24 mouse cellular contexts compared by ENCODE assay signal in the genomic region with DNA sequence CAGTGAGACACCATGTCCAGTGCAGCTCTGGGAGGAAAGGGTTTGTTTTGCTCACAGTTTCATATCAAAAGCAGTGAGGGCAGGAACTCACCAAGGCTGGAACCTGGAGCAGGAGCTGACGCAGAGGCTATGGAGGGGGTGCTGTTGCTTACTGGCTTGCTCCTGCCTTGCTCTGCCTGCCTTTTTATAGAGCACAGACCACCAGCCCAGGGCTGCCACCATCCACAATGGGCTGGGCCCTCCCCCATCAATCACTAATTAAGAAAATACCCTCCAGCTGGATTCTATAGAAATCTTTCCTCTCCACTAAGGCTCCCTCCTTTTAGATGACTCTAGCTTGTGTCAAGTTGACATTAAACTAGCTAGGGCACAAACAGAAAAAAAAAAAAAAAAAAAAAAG. TPM values are rescaled to one million over a fixed set of nuclear protein-coding genes. Genes with fewer than 3 reads are reported as not detected.
DNase-seq lines count a peak whose midpoint lies in the region; ATAC-seq lines count a peak whose summit lies in the region.
"Had no signal": no experiment of that assay in that cellular context is flagged by ENCODE, and none has a peak within 500 bp of the region (broad histone marks: within the 10 kb centered on the region; RNA-seq: fewer than 3 reads in every experiment).

No protein-coding gene starts in this region.

- no peaks in the 10 kb centered on the region for H3K27me3 ChIP-seq in hindbrain, embryonic 10.5 days (ENCODE audit: insufficient read depth, poor library complexity, severe bottlenecking)
- no peaks in the 10 kb centered on the region for H3K27me3 ChIP-seq in hindbrain, embryonic 11.5 days (ENCODE audit: control insufficient read depth, insufficient read depth, low read length)
- peaks cover 9% of the 10 kb centered on the region; the same call in 1 of the 2 replicates for H3K27me3 ChIP-seq in forebrain, embryonic 14.5 days (replicated peaks; ENCODE audit: control insufficient read depth, insufficient read depth, low read length)
- H3K27me3 ChIP-seq: embryonic facial prominence, embryonic 15.5 days; heart, embryonic 13.5 days; intestine, embryonic 15.5 days had no signal

- H3K4me2 ChIP-seq in hindbrain, embryonic 11.5 days (replicated peaks; ENCODE audit: low read depth, low read length): no peak overlapping the region
- H3K4me2 ChIP-seq in forebrain, embryonic 14.5 days (ENCODE audit: low read length): no peak overlapping the region
- H3K4me2 ChIP-seq: embryonic facial prominence, embryonic 15.5 days; heart, embryonic 13.5 days; hindbrain, embryonic 14.5 days; intestine, embryonic 15.5 days had no signal

- 18% methylated on average over 1 of the region's 1 CpGs for whole genome bisulfite sequencing in hindbrain, embryonic 10.5 days
- 15% methylated on average over 1 of the region's 1 CpGs for WGBS in hindbrain, embryonic 11.5 days
- WGBS in forebrain, embryonic 14.5 days: 4% methylated on average over 1 of the region's 1 CpGs

- ATAC-seq in hindbrain, embryonic 11.5 days (ENCODE audit: low FRiP score): no peak
- no peak; the same call in 1 of the 2 replicates for ATAC-seq in forebrain, embryonic 14.5 days
- ATAC-seq: CD4-positive, CD25-positive, alpha-beta regulatory T cell, adult 4 months; intestine, embryonic 15.5 days had no signal

- no peak overlapping the region for H3K9ac ChIP-seq in hindbrain, embryonic 11.5 days (ENCODE audit: low read depth, low read length)
- H3K9ac ChIP-seq in forebrain, embryonic 14.5 days (ENCODE audit: low read length): no peak overlapping the region
- H3K9ac ChIP-seq: embryonic facial prominence, embryonic 15.5 days; heart, embryonic 13.5 days; hindbrain, embryonic 14.5 days; intestine, embryonic 15.5 days had no signal

- H3K36me3 ChIP-seq in hindbrain, embryonic 10.5 days: no peaks in the 10 kb centered on the region
- H3K36me3 ChIP-seq in hindbrain, embryonic 11.5 days (ENCODE audit: control insufficient read depth, insufficient read depth, low read length): no peaks in the 10 kb centered on the region
- no peaks in the 10 kb centered on the region for H3K36me3 ChIP-seq in forebrain, embryonic 14.5 days (ENCODE audit: control insufficient read depth, insufficient read depth, low read length)
- H3K36me3 ChIP-seq: embryonic facial prominence, embryonic 15.5 days; G1E; heart, embryonic 13.5 days; intestine, embryonic 15.5 days had no signal

- no peaks in the 10 kb centered on the region for H3K9me3 ChIP-seq in hindbrain, embryonic 10.5 days
- H3K9me3 ChIP-seq in hindbrain, embryonic 11.5 days (ENCODE audit: control insufficient read depth, low read length): no peaks in the 10 kb centered on the region
- H3K9me3 ChIP-seq in forebrain, embryonic 14.5 days (replicated peaks; ENCODE audit: control insufficient read depth, low read length): no peaks in the 10 kb centered on the region
- H3K9me3 ChIP-seq: embryonic facial prominence, embryonic 15.5 days; heart, embryonic 13.5 days; intestine, embryonic 15.5 days had no signal

- H3K27ac ChIP-seq in hindbrain, embryonic 10.5 days: no peak overlapping the region
- H3K27ac ChIP-seq in hindbrain, embryonic 11.5 days (ENCODE audit: low read depth, low read length): no peak overlapping the region
- no peak overlapping the region for H3K27ac ChIP-seq in forebrain, embryonic 14.5 days (ENCODE audit: low read depth, low read length)
- H3K27ac ChIP-seq: embryonic facial prominence, embryonic 15.5 days; heart, embryonic 13.5 days; hindbrain, embryonic 14.5 days; intestine, embryonic 15.5 days had no signal

- DNase-seq in embryo, embryonic 10.5 days (ENCODE audit: low spot score): peak; percentile 35
- DNase-seq in embryo, embryonic 10 days (ENCODE audit: low spot score): no peak
- DNase-seq in hindbrain, embryonic 10.5 days (ENCODE audit: low spot score): peak; percentile 23
- DNase-seq in hindbrain, embryonic 11.5 days (ENCODE audit: low spot score): no peak
- DNase-seq in embryo, embryonic 9.5 days (ENCODE audit: extremely low spot score): peak; percentile 17
- DNase-seq in forebrain, embryonic 14.5 days (ENCODE audit: low spot score): peak; percentile 36
- DNase-seq in ovary, postnatal 36 days (ENCODE audit: low spot score): no peak
- no peak for DNase-seq in layer of hippocampus, postnatal 25 days (ENCODE audit: extremely low spot score in 1 of 2, low spot score in 1 of 2)
- DNase-seq: adrenal gland, adult 8-10 months; B cell, adult 2 months; cerebellum, adult 11-12 months; cerebellum, adult 9-10 months; cerebellum, postnatal 25 days; gastrocnemius, postnatal 36 days; heart, adult 11 months; heart, postnatal 4 days; kidney, adult 18-20 months had no signal

- H3K4me1 ChIP-seq in hindbrain, embryonic 10.5 days (replicated peaks): peaks cover 8% of the 10 kb centered on the region
- no peaks in the 10 kb centered on the region for H3K4me1 ChIP-seq in hindbrain, embryonic 11.5 days (replicated peaks; ENCODE audit: control insufficient read depth, insufficient read depth, low read length)
- H3K4me1 ChIP-seq in forebrain, embryonic 14.5 days (ENCODE audit: control insufficient read depth, insufficient read depth, low read length): no peaks in the 10 kb centered on the region
- H3K4me1 ChIP-seq: embryonic facial prominence, embryonic 15.5 days; heart, embryonic 13.5 days; intestine, embryonic 15.5 days had no signal

- H3K4me3 ChIP-seq in hindbrain, embryonic 10.5 days: no peak overlapping the region
- no peak overlapping the region for H3K4me3 ChIP-seq in hindbrain, embryonic 11.5 days (ENCODE audit: low read depth, low read length)
- no peak overlapping the region for H3K4me3 ChIP-seq in forebrain, embryonic 14.5 days (ENCODE audit: low read depth, low read length)
- H3K4me3 ChIP-seq: embryonic facial prominence, embryonic 15.5 days; erythroblast, embryonic 14.5 days; heart, embryonic 13.5 days; intestine, embryonic 15.5 days had no signal

RNA-seq across cellular contexts. Expression of gene Rreb1, which starts 8.4 kb away (rescaled TPM):
- polyA plus RNA-seq in hindbrain, embryonic 10.5 days (2016; fragmentation: Nextera tagmentation; extraction: Ambion mirVana): 6.5 and 7.7 TPM in 2 replicates
- polyA plus RNA-seq in hindbrain, embryonic 11.5 days (2014; fragmentation: Nextera tagmentation; extraction: Ambion mirVana): 6.3 and 7.0 TPM in 2 replicates
- polyA plus RNA-seq in forebrain, embryonic 14.5 days (2014; fragmentation: Nextera tagmentation; extraction: Ambion mirVana): 1.4 and 1.5 TPM in 2 replicates
- 10 to 100 TPM; 41.9 to 61.8 TPM for total RNA-seq in layer of hippocampus, postnatal 25 days (2021)

Comparison
In these comparisons a context has a peak if more than half of its experiments do, and no peak if none do; other contexts are left out.
1. DNase-seq: peak in embryo, embryonic 10.5 days (single experiment), hindbrain, embryonic 10.5 days (single experiment), embryo, embryonic 9.5 days (single experiment) and forebrain, embryonic 14.5 days (single experiment); none in embryo, embryonic 10 days (single experiment), hindbrain, embryonic 11.5 days (single experiment), ovary, postnatal 36 days (single experiment) and layer of hippocampus, postnatal 25 days (0 of 2).